8 mouse cellular contexts compared by ENCODE assay signal in genomic region chr15:77843046-77843445, GRCm38 (mm10). TPM values are rescaled to one million over a fixed set of nuclear protein-coding genes. Genes with fewer than 3 reads are reported as not detected.
DNase-seq lines count a peak whose midpoint lies in the region; ATAC-seq and TF ChIP-seq lines count a peak whose summit lies in the region.

No protein-coding gene starts in this region.

- H3K4me2 ChIP-seq in embryonic facial prominence, embryonic 15.5 days (replicated peaks): peak overlapping the region; percentile 85
- H3K4me2 ChIP-seq in neural tube, embryonic 15.5 days: peak overlapping the region; percentile 83

- ATAC-seq in embryonic facial prominence, embryonic 15.5 days (ENCODE audit: insufficient number of reproducible peaks, low FRiP score, low TSS enrichment, low read depth): no peak
- ATAC-seq in neural tube, embryonic 15.5 days (ENCODE audit: low FRiP score): no peak

- H3K9ac ChIP-seq in embryonic facial prominence, embryonic 15.5 days: no peak overlapping the region
- no peak overlapping the region for H3K9ac ChIP-seq in neural tube, embryonic 15.5 days (replicated peaks)

- peak overlapping the region; percentile 82 for H3K27ac ChIP-seq in left cerebral cortex, adult 2 months
- H3K27ac ChIP-seq in embryonic facial prominence, embryonic 15.5 days (replicated peaks): peak overlapping the region; percentile 73
- no peak overlapping the region for H3K27ac ChIP-seq in limb, embryonic 10.5 days
- H3K27ac ChIP-seq in neural tube, embryonic 15.5 days (replicated peaks): peak overlapping the region; percentile 88; the same call in 1 of the 2 replicates

- H3K36me3 ChIP-seq in embryonic facial prominence, embryonic 15.5 days: no peaks in the 10 kb centered on the region
- H3K36me3 ChIP-seq in limb, embryonic 10.5 days: no peaks in the 10 kb centered on the region
- H3K36me3 ChIP-seq in neural tube, embryonic 15.5 days: no peaks in the 10 kb centered on the region

- WGBS in embryonic facial prominence, embryonic 15.5 days: 19% methylated on average over 2 of the region's 2 CpGs
- WGBS in limb, embryonic 10.5 days: 45% methylated on average over 2 of the region's 2 CpGs
- WGBS in neural tube, embryonic 15.5 days: 29% methylated on average over 2 of the region's 2 CpGs

- peak overlapping the region; percentile 56 for H3K4me3 ChIP-seq in left cerebral cortex, adult 2 months
- H3K4me3 ChIP-seq in embryonic facial prominence, embryonic 15.5 days (replicated peaks): peak overlapping the region; percentile 92
- H3K4me3 ChIP-seq in limb, embryonic 10.5 days: peak overlapping the region; percentile 75; the same call in 1 of the 2 replicates
- peak overlapping the region; percentile 93 for H3K4me3 ChIP-seq in neural tube, embryonic 15.5 days (replicated peaks)

- intact Hi-C loops in left cerebral cortex, adult 2 months (cut with DNase I): loop anchor here (5.0 kb wide), 4 partner anchors 41 to 74 kb away; no protein-coding TSS in a partner anchor
- intact Hi-C loops in left cerebral cortex, postnatal 36 days (cut with DNase I): loop anchor here (5.0 kb wide), 2 partner anchors 41 to 74 kb away; no protein-coding TSS in a partner anchor
- intact Hi-C loops in left cerebral cortex, postnatal 4 days (cut with DNase I): no loop called here

- no peak for TF ChIP-seq CTCF in left cerebral cortex, adult 2 months (IDR thresholded peaks at IDR 0.05)

- no peak for DNase-seq in left cerebral cortex, adult 2 months (ENCODE audit: extremely low spot score in 1 of 2, low spot score in 2 of 2)
- no peak for DNase-seq in left cerebral cortex, postnatal 36 days (ENCODE audit: low spot score in 2 of 2)
- DNase-seq in limb, embryonic 10.5 days (ENCODE audit: low spot score): no peak
- no peak for DNase-seq in thymus, postnatal 14 days
- DNase-seq in left cerebral cortex, postnatal 4 days: no peak
- no peak for DNase-seq in embryo, embryonic 11 days

- H3K27me3 ChIP-seq in embryonic facial prominence, embryonic 15.5 days: no peaks in the 10 kb centered on the region
- H3K27me3 ChIP-seq in limb, embryonic 10.5 days (ENCODE audit: low read depth, poor library complexity, severe bottlenecking): no peaks in the 10 kb centered on the region
- H3K27me3 ChIP-seq in neural tube, embryonic 15.5 days (replicated peaks): no peaks in the 10 kb centered on the region

- peaks cover 37% of the 10 kb centered on the region for H3K4me1 ChIP-seq in embryonic facial prominence, embryonic 15.5 days
- peaks cover 36% of the 10 kb centered on the region for H3K4me1 ChIP-seq in limb, embryonic 10.5 days
- H3K4me1 ChIP-seq in neural tube, embryonic 15.5 days: peaks cover 33% of the 10 kb centered on the region

- no peaks in the 10 kb centered on the region for H3K9me3 ChIP-seq in embryonic facial prominence, embryonic 15.5 days (replicated peaks)
- no peaks in the 10 kb centered on the region for H3K9me3 ChIP-seq in limb, embryonic 10.5 days (replicated peaks)
- H3K9me3 ChIP-seq in neural tube, embryonic 15.5 days (replicated peaks): no peaks in the 10 kb centered on the region

RNA-seq across cellular contexts. Expression of gene Myh9, which starts 1.1 kb away (rescaled TPM):
- total RNA-seq in left cerebral cortex, adult 2 months (2021): 10 to 100 TPM; 81.2 to 91.4 TPM
- total RNA-seq in left cerebral cortex, postnatal 36 days (2021): 10 to 100 TPM; 58.0 to 77.6 TPM
- polyA plus RNA-seq in embryonic facial prominence, embryonic 15.5 days (2015; fragmentation: Nextera tagmentation; extraction: Ambion mirVana): 41.1 and 41.7 TPM in 2 replicates
- 30.6 and 39.2 TPM in 2 replicates for polyA plus RNA-seq in limb, embryonic 10.5 days (2016; fragmentation: Nextera tagmentation; extraction: Ambion mirVana)
- 9.6 and 17.7 TPM in 2 replicates for polyA plus RNA-seq in neural tube, embryonic 15.5 days (2015; fragmentation: Nextera tagmentation; extraction: Ambion mirVana)
- total RNA-seq in left cerebral cortex, postnatal 4 days (2021): 10 to 100 TPM; 59.5 to 63.4 TPM
